Mouse (Mus musculus): ENCODE measurements at regions not wholly inside any gene's neighbourhood (a gene's known extent, or its start where the extent isn't known, plus 50 kb on each side); places are given as distances from the start of the nearest gene placed in this dataset.

- TF ChIP-seq CTCF (IDR thresholded peaks at IDR 0.05; ENCODE audit: control insufficient read depth, insufficient read depth, low read length) (no peak), POLR2A (IDR thresholded peaks at IDR 0.05; ENCODE audit: borderline replicate concordance, control insufficient read depth, low read depth, low read length) (no peak)
Measured at GRCm38 (mm10) chr11:48499057-48499456, 301.1 kb upstream of the Rack1 start.
